ENCODE assay signal across 10 mouse cellular contexts in the genomic region with DNA sequence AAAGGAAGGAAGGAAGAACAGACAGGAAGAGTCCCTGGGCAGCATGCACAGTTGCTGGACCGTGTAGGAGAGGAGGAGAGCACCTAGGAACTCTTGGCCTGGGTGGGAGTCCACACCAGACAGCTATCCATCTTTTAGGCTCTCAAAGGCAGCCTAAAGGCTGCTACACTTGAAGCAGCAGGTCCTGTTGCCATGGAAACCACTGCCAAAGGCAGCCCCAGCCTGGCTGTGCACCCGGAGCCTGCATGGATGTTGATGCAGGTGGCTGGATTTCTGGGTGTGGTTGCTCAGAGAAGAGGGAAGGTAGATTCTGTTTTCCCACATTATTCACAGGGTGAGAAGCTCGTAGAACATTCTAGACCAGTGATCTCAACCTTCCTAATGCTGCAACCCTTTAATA. TPM values are rescaled to one million over a fixed set of nuclear protein-coding genes. Genes with fewer than 3 reads are reported as not detected.
DNase-seq lines count a peak whose midpoint lies in the region; ATAC-seq and TF ChIP-seq lines count a peak whose summit lies in the region.
"Had no signal": no experiment of that assay in that cellular context is flagged by ENCODE, and none has a peak within 500 bp of the region (broad histone marks: within the 10 kb centered on the region; RNA-seq: fewer than 3 reads in every experiment).

No protein-coding gene starts in this region.

- 0 out of 2 replicates have a peak, but pooled peaks have one; percentile 33 for ATAC-seq in hindbrain, embryonic 12.5 days (ENCODE audit: low FRiP score)
- ATAC-seq in limb, embryonic 11.5 days (ENCODE audit: insufficient number of reproducible peaks, low FRiP score, low TSS enrichment, low read depth) = no peak
- ATAC-seq in CD4-positive, CD25-positive, alpha-beta regulatory T cell, adult 4 months = no peak

- WGBS in hindbrain, embryonic 12.5 days = 24% methylated on average over 3 of the region's 3 CpGs
- 38% methylated on average over 3 of the region's 3 CpGs for WGBS in limb, embryonic 11.5 days

- intact Hi-C loops in gastrocnemius, adult 2 months (cut with DNase I) = no loop called here

- no peak for TF ChIP-seq CTCF in gastrocnemius, adult 2 months (IDR thresholded peaks at IDR 0.05)

- H3K9me3 ChIP-seq in hindbrain, embryonic 12.5 days (replicated peaks) = no peaks in the 10 kb centered on the region
- H3K9me3 ChIP-seq in limb, embryonic 11.5 days (ENCODE audit: control insufficient read depth, low read length) = no peaks in the 10 kb centered on the region

- H3K36me3 ChIP-seq in hindbrain, embryonic 12.5 days = no peaks in the 10 kb centered on the region
- H3K36me3 ChIP-seq in limb, embryonic 11.5 days (ENCODE audit: control insufficient read depth, insufficient read depth, low read length) = no peaks in the 10 kb centered on the region

- H3K27ac ChIP-seq in gastrocnemius, adult 2 months = peak overlapping the region; percentile 50; the same call in 1 of the 2 replicates
- H3K27ac ChIP-seq in hindbrain, embryonic 12.5 days = no peak overlapping the region
- no peak overlapping the region for H3K27ac ChIP-seq in limb, embryonic 11.5 days (replicated peaks; ENCODE audit: low read depth, low read length)

- no peak overlapping the region for H3K4me3 ChIP-seq in gastrocnemius, adult 2 months
- no peak overlapping the region for H3K4me3 ChIP-seq in hindbrain, embryonic 12.5 days
- H3K4me3 ChIP-seq in limb, embryonic 11.5 days (ENCODE audit: low read depth, low read length) = no peak overlapping the region

- no peaks in the 10 kb centered on the region for H3K27me3 ChIP-seq in hindbrain, embryonic 12.5 days
- H3K27me3 ChIP-seq in limb, embryonic 11.5 days (ENCODE audit: control insufficient read depth, insufficient read depth, low read length) = no peaks in the 10 kb centered on the region

- no peak overlapping the region for H3K4me2 ChIP-seq in hindbrain, embryonic 12.5 days (replicated peaks)
- no peak overlapping the region for H3K4me2 ChIP-seq in limb, embryonic 11.5 days (ENCODE audit: low read depth, severe bottlenecking)

- no peak for DNase-seq in gastrocnemius, adult 2 months
- DNase-seq in gastrocnemius, postnatal 4 days (ENCODE audit: low spot score in 2 of 2) = no peak
- peak; percentile 64 for DNase-seq in limb, embryonic 11.5 days (ENCODE audit: low spot score)
- peak; percentile 64 to 74 for DNase-seq in right cerebral cortex, postnatal 36 days (ENCODE audit: low spot score in 2 of 2)
- DNase-seq in adrenal gland, adult 8-10 months = no peak
- no peak for DNase-seq in spleen, postnatal 36 days (ENCODE audit: low spot score in 2 of 2)

- peaks cover 51% of the 10 kb centered on the region for H3K4me1 ChIP-seq in hindbrain, embryonic 12.5 days
- peaks cover 18% of the 10 kb centered on the region for H3K4me1 ChIP-seq in limb, embryonic 11.5 days (ENCODE audit: control insufficient read depth, insufficient read depth, low read length)

- no peak overlapping the region for H3K9ac ChIP-seq in hindbrain, embryonic 12.5 days
- no peak overlapping the region for H3K9ac ChIP-seq in limb, embryonic 11.5 days (ENCODE audit: low read length)

RNA-seq across cellular contexts. Expression of gene Acot11, which starts 27.8 kb away (rescaled TPM):
- 10 to 100 TPM in 1 of 2 experiments, 1 to 10 TPM in 1; 7.1 to 17.3 TPM for total RNA-seq in gastrocnemius, adult 2 months (2021)
- 10 to 100 TPM; 12.3 to 15.8 TPM for total RNA-seq in gastrocnemius, postnatal 4 days (2021)
- polyA plus RNA-seq in hindbrain, embryonic 12.5 days (2016; fragmentation: Nextera tagmentation; extraction: Ambion mirVana) = 2.4 TPM in 2 replicates
- 6.5 and 10.1 TPM in 2 replicates for polyA plus RNA-seq in limb, embryonic 11.5 days (2014; fragmentation: Nextera tagmentation; extraction: Ambion mirVana)
- total RNA-seq in adrenal gland, adult 8-10 months (2022) = 10 to 100 TPM in 3 of 4 experiments, 1 to 10 TPM in 1; 7.7 to 65.3 (median 27.8) TPM
- 10 to 100 TPM in 1 of 2 experiments, 1 to 10 TPM in 1; 2.5 to 10.2 TPM for polyA plus RNA-seq in CD4-positive, CD25-positive, alpha-beta regulatory T cell, adult 4 months (2017; shearing (Covaris generic))

RNA-seq across cellular contexts. Expression of gene Fam151a, which starts 43.3 kb away (rescaled TPM):
- not detected for total RNA-seq in gastrocnemius, adult 2 months (2021)
- not detected for total RNA-seq in gastrocnemius, postnatal 4 days (2021)
- polyA plus RNA-seq in hindbrain, embryonic 12.5 days (2016; fragmentation: Nextera tagmentation; extraction: Ambion mirVana) = not detected in 2 replicates
- 0.27 TPM in 1 of 2 replicates, not detected in the other for polyA plus RNA-seq in limb, embryonic 11.5 days (2014; fragmentation: Nextera tagmentation; extraction: Ambion mirVana)
- under 1 TPM in 1 of 4 experiments, not detected in 3; 0.17 TPM for total RNA-seq in adrenal gland, adult 8-10 months (2022)
- not detected for polyA plus RNA-seq in CD4-positive, CD25-positive, alpha-beta regulatory T cell, adult 4 months (2017; shearing (Covaris generic))
- total RNA-seq: hematopoietic stem cell, adult 5-6 weeks had no signal
- polyA plus RNA-seq: C2C12 had no signal

RNA-seq across cellular contexts. Expression of gene Mroh7, which starts 46.3 kb away (rescaled TPM):
- total RNA-seq in gastrocnemius, adult 2 months (2021) = under 1 TPM; 0.08 to 0.64 TPM
- total RNA-seq in gastrocnemius, postnatal 4 days (2021) = 1 to 10 TPM in 1 of 2 experiments, under 1 TPM in 1; 0.52 to 1.2 TPM
- polyA plus RNA-seq in hindbrain, embryonic 12.5 days (2016; fragmentation: Nextera tagmentation; extraction: Ambion mirVana) = 0.81 and 0.91 TPM in 2 replicates
- 0.30 TPM in 1 of 2 replicates, not detected in the other for polyA plus RNA-seq in limb, embryonic 11.5 days (2014; fragmentation: Nextera tagmentation; extraction: Ambion mirVana)
- total RNA-seq in adrenal gland, adult 8-10 months (2022) = 1 to 10 TPM; 1.0 to 5.1 (median 3.2) TPM
- not detected for polyA plus RNA-seq in CD4-positive, CD25-positive, alpha-beta regulatory T cell, adult 4 months (2017; shearing (Covaris generic))
- total RNA-seq: hematopoietic stem cell, adult 5-6 weeks had no signal
- polyA plus RNA-seq: C2C12 had no signal

Comparison
In these comparisons a context has a peak if more than half of its experiments do, and no peak if none do; other contexts are left out.
1. DNase-seq: peak in limb, embryonic 11.5 days (single experiment) and right cerebral cortex, postnatal 36 days (2 of 2); none in gastrocnemius, adult 2 months (single experiment), gastrocnemius, postnatal 4 days (0 of 2), adrenal gland, adult 8-10 months (single experiment) and spleen, postnatal 36 days (0 of 2).